In genomic region chr11:60211152-60211551, GRCm38 (mm10) we compare ENCODE assay signal across 8 mouse cellular contexts. TPM values are rescaled to one million over a fixed set of nuclear protein-coding genes. Genes with fewer than 3 reads are reported as not detected.
DNase-seq lines count a peak whose midpoint lies in the region; ATAC-seq and TF ChIP-seq lines count a peak whose summit lies in the region.

No protein-coding gene starts in this region.

- H3K9ac ChIP-seq in liver, adult 2 months (ENCODE audit: low read depth, low read length) = peak overlapping the region; percentile 35
- peak overlapping the region; percentile 50; the same call in 1 of the 2 replicates for H3K9ac ChIP-seq in forebrain, embryonic 12.5 days
- no peak overlapping the region for H3K9ac ChIP-seq in intestine, postnatal 0 days (ENCODE audit: low read depth, low read length)

- peak overlapping the region; percentile 64 for H3K4me2 ChIP-seq in forebrain, embryonic 12.5 days
- peak overlapping the region; percentile 80 for H3K4me2 ChIP-seq in intestine, postnatal 0 days (replicated peaks; ENCODE audit: low read depth)
- peak overlapping the region; percentile 75 for H3K4me2 ChIP-seq in myocyte (ENCODE audit: low read depth)

- peak; percentile 41 for DNase-seq in liver, adult 2 months (ENCODE audit: extremely low read depth, low read depth, low spot score)
- no peak for DNase-seq in liver
- no peak for DNase-seq in left cerebral cortex, postnatal 10 days (ENCODE audit: extremely low spot score in 1 of 2, low spot score in 2 of 2)
- no peak for DNase-seq in spleen, postnatal 14 days (ENCODE audit: low spot score in 2 of 2)
- no peak for DNase-seq in adrenal gland, postnatal 10 days

- H3K27ac ChIP-seq in liver, adult 2 months (replicated peaks; ENCODE audit: insufficient read depth, low read depth, low read length) = peak overlapping the region; percentile 59
- peak overlapping the region; percentile 89 for H3K27ac ChIP-seq in forebrain, embryonic 12.5 days
- H3K27ac ChIP-seq in intestine, postnatal 0 days (ENCODE audit: low read depth, low read length) = peak overlapping the region; percentile 73; the same call in 1 of the 2 replicates

- TF ChIP-seq POLR2A in liver, adult 2 months (IDR thresholded peaks at IDR 0.05; ENCODE audit: extremely low read depth, insufficient read depth, low read length) = no peak
- TF ChIP-seq POLR2A in myocyte (IDR thresholded peaks at IDR 0.05; ENCODE audit: insufficient read length, low read depth) = peak; percentile 12

- H3K4me3 ChIP-seq in liver, adult 2 months (ENCODE audit: insufficient read depth, low read depth, low read length) = no peak overlapping the region
- no peak overlapping the region for H3K4me3 ChIP-seq in forebrain, embryonic 12.5 days (replicated peaks)
- H3K4me3 ChIP-seq in intestine, postnatal 0 days (ENCODE audit: low read depth, low read length) = peak overlapping the region; percentile 45; the same call in 1 of the 2 replicates
- H3K4me3 ChIP-seq in myocyte = peak overlapping the region; percentile 53

- intact Hi-C loops in left cerebral cortex, postnatal 10 days (cut with DNase I) = no loop called here

- no peaks in the 10 kb centered on the region for H3K36me3 ChIP-seq in liver, adult 2 months (ENCODE audit: control insufficient read depth, insufficient read depth, low read length)
- peaks cover 13% of the 10 kb centered on the region for H3K36me3 ChIP-seq in forebrain, embryonic 12.5 days (replicated peaks)
- H3K36me3 ChIP-seq in intestine, postnatal 0 days (ENCODE audit: control insufficient read depth, insufficient read depth) = peaks cover 10% of the 10 kb centered on the region
- peaks cover 4% of the 10 kb centered on the region for H3K36me3 ChIP-seq in myocyte (ENCODE audit: control insufficient read depth, insufficient read depth)

- no peak for ATAC-seq in forebrain, embryonic 12.5 days (ENCODE audit: low FRiP score)
- ATAC-seq in intestine, postnatal 0 days = no peak

- peaks cover 19% of the 10 kb centered on the region; the same call in 1 of the 2 replicates for H3K79me2 ChIP-seq in liver, adult 2 months (ENCODE audit: control insufficient read depth, insufficient read depth, low read length)
- peaks cover 72% of the 10 kb centered on the region for H3K79me2 ChIP-seq in myocyte (ENCODE audit: control insufficient read depth, insufficient read depth)

- WGBS in liver, adult 2 months = 32% methylated on average over 3 of the region's 3 CpGs
- WGBS in forebrain, embryonic 12.5 days = 59% methylated on average over 3 of the region's 3 CpGs
- 73% methylated on average over 3 of the region's 3 CpGs for WGBS in intestine, postnatal 0 days

- H3K27me3 ChIP-seq in liver, adult 2 months (ENCODE audit: control insufficient read depth, insufficient read depth, low read length) = no peaks in the 10 kb centered on the region
- H3K27me3 ChIP-seq in forebrain, embryonic 12.5 days = no peaks in the 10 kb centered on the region
- H3K27me3 ChIP-seq in intestine, postnatal 0 days (replicated peaks; ENCODE audit: control insufficient read depth, insufficient read depth, low read length) = no peaks in the 10 kb centered on the region
- no peaks in the 10 kb centered on the region for H3K27me3 ChIP-seq in myocyte (ENCODE audit: control insufficient read depth, insufficient read depth, insufficient read length)

- no peaks in the 10 kb centered on the region for H3K9me3 ChIP-seq in forebrain, embryonic 12.5 days
- no peaks in the 10 kb centered on the region for H3K9me3 ChIP-seq in intestine, postnatal 0 days (ENCODE audit: control insufficient read depth)

- peaks cover 44% of the 10 kb centered on the region for H3K4me1 ChIP-seq in liver, adult 2 months (ENCODE audit: control insufficient read depth, insufficient read depth, low read length)
- peaks cover 75% of the 10 kb centered on the region for H3K4me1 ChIP-seq in forebrain, embryonic 12.5 days
- peaks cover 12% of the 10 kb centered on the region for H3K4me1 ChIP-seq in intestine, postnatal 0 days (replicated peaks; ENCODE audit: control insufficient read depth, insufficient read depth, low read length)

- H3ac ChIP-seq in myocyte (ENCODE audit: control insufficient read depth, insufficient read length) = no peak overlapping the region

- no peak for TF ChIP-seq CTCF in liver, adult 2 months (IDR thresholded peaks at IDR 0.05; ENCODE audit: low read depth, low read length)
- no peak for TF ChIP-seq CTCF in intestine, postnatal 0 days (IDR thresholded peaks at IDR 0.05; ENCODE audit: low read depth)

TF ChIP-seq in myocyte, 11 proteins besides CTCF, POLR2A, EP300 and RAD21:
- TF ChIP-seq CEBPB (IDR thresholded peaks at IDR 0.05; ENCODE audit: insufficient read depth, poor library complexity, severe bottlenecking) (no peak), USF1 (IDR thresholded peaks at IDR 0.05; ENCODE audit: low read depth) (no peak), E2F4 (IDR thresholded peaks at IDR 0.05; ENCODE audit: insufficient read depth) (no peak), MYOD1 (IDR thresholded peaks at IDR 0.05; ENCODE audit: control insufficient read depth in 1 of 3, insufficient read length in 2 of 3, low read depth in 2 of 3) (no peak), SRF (IDR thresholded peaks at IDR 0.05; ENCODE audit: control insufficient read depth, insufficient read length, low read depth) (no peak), POLR2AphosphoS2 (IDR thresholded peaks at IDR 0.05; ENCODE audit: insufficient read length, low read depth) (no peak), TCF3 (IDR thresholded peaks at IDR 0.05; ENCODE audit: insufficient read length, low read depth) (no peak), TCF12 (IDR thresholded peaks at IDR 0.05; ENCODE audit: insufficient read depth, poor library complexity, severe bottlenecking) (no peak), REST (IDR thresholded peaks at IDR 0.05; ENCODE audit: insufficient read depth, insufficient read length) (no peak), MAX (IDR thresholded peaks at IDR 0.05; ENCODE audit: low read depth) (no peak), MYOG (IDR thresholded peaks at IDR 0.05; ENCODE audit: control insufficient read depth in 1 of 3, insufficient read depth in 1 of 3, insufficient read length in 2 of 3, low read depth in 2 of 3) (no peak)

RNA-seq across cellular contexts. Expression of gene Srebf1, which starts 11.2 kb away (rescaled TPM):
- total RNA-seq in liver, adult 2 months (2014; rRNA removed) = 151 and 152 TPM in 2 replicates
- 477 and 580 TPM in 2 replicates for polyA plus RNA-seq in liver, adult 2 months (2012; rRNA removed)
- 58.0 and 58.1 TPM in 2 replicates for polyA plus RNA-seq in forebrain, embryonic 12.5 days (2016; fragmentation: Nextera tagmentation; extraction: Ambion mirVana)
- polyA plus RNA-seq in intestine, postnatal 0 days (2015; fragmentation: Nextera tagmentation; extraction: Ambion mirVana) = 86.9 and 88.1 TPM in 2 replicates
- polyA plus RNA-seq in myocyte (2012; fragmentation: generic; extraction: Trizol) = 192 TPM
- total RNA-seq in left cerebral cortex, postnatal 10 days (2021) = 10 to 100 TPM; 41.5 to 43.0 TPM
- 100 to 1,000 TPM; 126 to 185 TPM for total RNA-seq in adrenal gland, postnatal 10 days (2021)

Comparison
In these comparisons a context has a peak if more than half of its experiments do, and no peak if none do; other contexts are left out.
1. H3K4me3 ChIP-seq: peak in intestine, postnatal 0 days (single experiment) and myocyte (single experiment); none in liver, adult 2 months (single experiment) and forebrain, embryonic 12.5 days (single experiment).
2. Peak in every context shown above with its lines, with median percentiles within 50 percentile points of each other: H3K27ac ChIP-seq and H3K4me2 ChIP-seq.